Mouse (Mus musculus): ENCODE data around the gene S100a14. TPM values are rescaled to one million over a fixed set of nuclear protein-coding genes. Genes with fewer than 3 reads are reported as not detected.

S100a14 gene
- total RNA-seq, 2 experiments from 2014 or later = 0.74 TPM; not detected in 1

DNA sequence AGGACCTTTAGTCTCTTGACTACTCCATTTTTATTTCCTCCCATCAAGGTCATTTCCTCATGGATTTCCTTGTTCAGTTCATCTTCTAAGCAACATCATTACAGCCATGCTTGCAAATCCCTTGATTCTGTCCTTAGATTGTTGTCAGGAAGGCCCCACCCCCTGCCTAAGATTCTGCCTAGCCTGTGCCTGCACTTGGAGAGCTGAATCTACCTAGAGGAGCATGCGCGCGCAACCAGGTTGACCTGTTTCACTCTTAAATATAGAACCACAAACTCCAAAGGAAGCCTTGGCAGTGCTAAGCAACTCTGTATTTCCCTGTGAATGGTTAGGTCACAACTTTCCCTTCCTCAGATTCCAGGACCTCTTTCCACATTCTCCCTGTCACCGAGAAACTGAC lies 8.9 kb upstream of the S100a14 start:
- DNase-seq = no peak

DNA sequence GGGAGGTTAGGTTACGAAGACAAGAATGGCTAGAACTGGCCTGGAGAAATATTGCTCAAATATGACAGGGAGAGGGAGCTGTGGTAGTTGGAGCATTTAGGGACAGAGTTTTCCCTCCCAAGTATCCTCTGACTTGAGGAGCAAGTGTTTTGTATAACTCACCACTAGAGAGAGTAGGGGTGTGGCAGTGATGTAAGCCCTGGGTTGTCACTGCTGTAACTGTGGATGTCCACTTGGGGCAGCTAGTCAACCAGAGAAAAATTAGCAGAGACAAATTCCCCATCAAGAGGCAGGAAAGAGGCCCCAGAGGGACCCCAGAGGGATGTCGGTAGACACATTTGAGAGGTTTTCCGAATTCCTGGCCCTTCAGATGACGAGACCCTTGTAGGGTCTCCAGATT lies 1.2 kb upstream of the S100a14 start:
- peak; percentile 61 for DNase-seq

DNA sequence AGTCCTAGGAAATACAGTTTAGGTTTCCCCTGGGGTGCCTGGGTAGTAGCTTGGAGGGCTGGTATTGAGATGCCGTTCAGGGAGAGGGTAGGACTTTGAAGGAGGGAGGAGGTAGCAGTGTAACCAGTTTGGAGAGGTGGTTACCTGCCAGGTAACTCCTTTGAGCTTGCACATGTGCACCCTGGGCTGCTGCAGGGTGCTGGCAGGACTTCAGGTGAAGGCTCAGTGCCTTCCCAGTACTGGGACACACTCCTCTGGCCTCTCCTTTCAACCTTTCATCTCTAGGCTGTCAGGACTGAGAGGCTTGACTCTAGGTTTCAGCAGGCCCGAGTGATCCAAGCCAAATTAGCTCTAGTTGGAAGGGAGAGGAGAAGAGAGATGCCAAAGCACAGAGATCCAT lies 580 bp upstream of the S100a14 start:
- DNase-seq = no peak

DNA sequence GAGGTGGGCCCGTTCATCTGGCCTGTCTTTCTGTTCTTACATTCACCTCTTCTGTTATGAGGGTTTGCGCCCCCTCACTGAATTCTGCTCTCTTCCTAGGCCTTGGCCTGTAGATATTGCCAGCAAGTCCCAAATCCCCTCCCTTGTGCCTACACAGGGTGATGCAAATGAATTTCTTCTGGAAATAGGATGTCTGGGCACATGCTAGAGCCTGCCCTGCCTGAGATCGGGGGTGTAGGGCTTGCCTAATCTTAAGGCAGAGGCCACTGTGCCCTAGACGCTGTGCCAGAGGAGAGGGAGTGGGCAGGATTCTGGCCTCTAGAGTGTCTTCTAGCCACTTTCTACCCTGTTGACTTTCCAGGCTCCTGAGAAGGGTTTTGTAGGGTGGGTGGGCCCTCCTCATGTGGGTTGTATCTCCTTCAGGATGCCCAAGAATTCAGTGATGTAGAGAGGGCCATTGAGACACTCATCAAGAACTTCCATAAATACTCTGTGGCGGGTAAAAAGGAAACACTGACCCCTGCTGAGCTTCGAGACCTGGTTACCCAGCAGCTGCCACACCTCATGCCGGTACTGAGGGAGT lies 726 bp downstream of the S100a14 start:
- no peak for DNase-seq

DNA sequence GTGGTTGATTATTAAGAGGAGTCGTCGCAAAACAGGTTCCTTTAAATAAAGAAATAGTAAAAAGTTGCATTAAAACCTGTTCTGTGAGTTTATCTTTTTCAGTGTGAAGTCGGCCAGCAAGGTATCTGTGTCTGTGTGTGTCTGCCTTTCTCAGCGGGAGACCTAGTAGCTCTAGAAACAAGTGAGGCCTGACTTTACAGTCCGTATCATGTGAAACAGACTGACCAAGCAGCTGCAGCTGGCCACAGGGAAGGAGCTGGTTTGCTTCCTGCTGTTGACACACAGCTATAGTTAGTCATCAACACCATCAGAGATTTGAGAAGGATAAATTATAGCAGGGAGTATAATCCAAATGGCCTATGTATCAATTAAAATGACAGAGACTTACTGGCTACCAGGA lies 5.1 kb downstream of the S100a14 start:
- DNase-seq = no peak

DNA sequence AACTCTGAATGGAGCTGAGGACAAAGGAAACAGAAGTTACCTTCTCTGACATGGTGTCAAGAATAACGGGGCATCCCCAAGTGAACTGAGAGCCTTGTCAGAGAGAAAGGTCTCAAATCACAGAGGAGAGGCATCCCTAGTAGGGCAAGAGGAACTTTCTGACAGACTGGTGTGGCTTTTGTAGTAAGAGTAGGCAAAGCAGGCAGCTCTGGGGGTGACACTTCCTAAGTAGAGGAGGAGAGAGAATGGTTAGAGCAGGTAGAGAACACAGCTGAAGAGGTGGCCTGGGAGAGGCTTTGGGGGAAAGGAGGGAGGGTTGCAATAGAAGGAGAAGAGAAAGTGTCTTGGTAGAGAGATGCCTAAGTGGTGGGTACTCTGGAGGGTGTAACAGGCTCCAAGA lies 8.8 kb downstream of the S100a14 start:
- DNase-seq = no peak

DNA sequence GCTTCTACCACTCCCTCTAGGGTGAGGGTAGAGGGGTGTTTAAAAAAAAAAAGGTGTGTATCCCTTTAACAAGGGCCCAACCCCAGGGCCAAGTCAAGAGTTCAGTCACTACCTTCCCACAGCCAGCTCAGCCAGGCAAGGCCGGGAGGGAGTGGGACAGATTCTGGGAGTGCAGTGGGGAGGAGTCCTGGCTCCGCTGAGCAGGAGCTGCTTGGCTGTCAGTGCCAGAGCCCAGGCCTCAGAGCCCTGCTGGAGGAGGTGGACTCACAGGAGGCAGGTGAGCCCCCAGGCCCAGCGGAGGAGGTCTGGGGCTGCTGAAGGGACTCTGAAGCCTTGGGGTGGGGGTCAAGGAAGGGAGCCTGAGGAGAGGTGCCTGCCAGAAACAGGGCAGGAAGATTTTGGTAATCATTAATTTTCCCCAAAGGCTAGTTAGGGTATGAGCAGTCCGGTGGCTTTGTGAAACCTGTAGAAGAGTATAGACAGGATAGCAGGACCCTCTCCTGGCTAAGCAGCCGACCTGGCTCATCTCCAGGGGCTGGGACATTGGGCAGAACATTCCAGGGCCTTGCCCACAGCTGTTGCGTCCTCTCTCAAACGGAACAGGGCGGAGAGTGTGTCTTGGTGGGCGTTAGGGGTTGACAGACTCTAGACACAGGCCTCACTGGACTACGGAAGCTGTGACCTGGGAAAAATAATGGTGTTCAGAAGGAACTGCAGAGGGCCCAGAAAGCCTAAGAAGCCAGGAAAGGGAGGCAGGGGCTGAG lies 10.7 kb downstream of the S100a14 start, which contains the start of gene S100a16:
Gene S100a16, plus strand, starts transcription at position 114 of the 764 bp plus-strand sequence.
- DNase-seq = peak; percentile 84

DNA sequence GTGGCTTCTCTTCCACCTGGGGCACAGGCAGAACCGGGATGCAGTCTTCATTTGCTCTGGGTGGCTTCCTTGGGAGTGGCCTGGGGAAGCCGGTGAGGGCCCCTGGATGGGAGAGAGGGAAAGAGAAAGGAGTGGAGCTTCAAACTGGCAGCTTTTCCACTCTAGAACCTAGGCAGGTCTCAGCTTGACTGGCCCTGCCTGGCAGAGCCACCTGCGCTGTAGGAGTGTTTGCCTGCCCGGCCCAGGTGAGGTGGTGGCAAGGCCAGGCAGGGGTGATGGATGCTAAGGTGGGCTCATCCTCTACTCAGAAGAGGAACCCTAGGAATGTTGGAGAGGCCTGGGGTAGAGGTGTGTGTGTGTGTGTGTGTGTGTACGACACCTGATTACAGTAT lies 11.2 kb downstream of the S100a14 start:
- no peak for DNase-seq

DNA sequence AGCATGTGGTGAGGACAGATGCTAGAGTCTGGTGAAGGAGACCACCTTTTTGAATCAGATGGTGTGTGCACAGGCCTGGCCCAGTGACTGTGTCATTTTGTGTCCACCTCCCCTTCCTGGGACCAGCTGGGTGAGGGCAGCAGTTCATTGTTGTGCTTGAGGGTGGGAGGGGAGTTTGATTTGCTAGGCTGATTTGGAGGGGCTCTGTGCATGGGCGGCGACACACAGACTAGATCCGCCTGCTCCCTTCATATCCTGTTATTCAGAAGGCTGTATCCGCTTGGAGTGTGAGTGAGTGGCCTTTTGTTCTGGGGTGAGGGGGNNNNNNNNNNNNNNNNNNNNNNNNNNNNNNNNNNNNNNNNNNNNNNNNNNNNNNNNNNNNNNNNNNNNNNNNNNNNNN lies 14.2 kb downstream of the S100a14 start:
- peak; percentile 51 for DNase-seq

DNA sequence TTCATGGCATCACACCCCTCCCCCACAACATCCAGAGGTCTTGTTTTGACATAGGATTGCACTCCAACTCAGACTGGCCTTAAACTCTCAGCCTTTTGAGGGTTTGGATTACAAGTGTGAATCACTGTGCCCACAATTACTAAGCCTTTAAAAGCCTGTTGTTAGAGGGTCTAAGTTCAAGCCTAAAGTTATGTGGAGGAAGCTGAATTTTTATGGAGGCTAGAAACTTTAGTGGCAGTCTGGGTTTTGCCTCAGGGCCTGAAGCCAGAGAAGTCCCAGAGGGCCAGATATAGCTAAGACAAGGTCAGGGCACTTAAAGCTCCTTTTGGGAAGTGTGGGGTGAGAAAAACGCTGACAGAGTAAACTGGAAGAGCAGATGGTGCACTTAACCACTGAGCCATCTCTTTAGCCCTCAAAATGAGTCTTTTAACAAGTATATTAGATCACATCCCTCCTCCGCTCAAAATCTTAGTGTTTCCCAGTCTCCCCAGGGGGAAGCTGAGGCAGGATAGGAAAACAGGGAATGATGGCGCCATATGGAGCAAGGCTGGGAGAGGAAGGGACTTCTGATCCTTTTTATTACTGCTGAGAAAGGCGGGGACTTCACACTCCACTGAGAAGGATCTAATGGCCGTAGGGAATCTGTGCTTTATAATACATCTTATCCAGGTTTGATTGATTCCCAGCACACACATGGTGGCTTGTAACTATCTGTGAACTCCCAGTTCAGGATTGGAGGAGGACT lies 23.2 kb downstream of the S100a14 start:
- DNase-seq = peak; percentile 29

DNA sequence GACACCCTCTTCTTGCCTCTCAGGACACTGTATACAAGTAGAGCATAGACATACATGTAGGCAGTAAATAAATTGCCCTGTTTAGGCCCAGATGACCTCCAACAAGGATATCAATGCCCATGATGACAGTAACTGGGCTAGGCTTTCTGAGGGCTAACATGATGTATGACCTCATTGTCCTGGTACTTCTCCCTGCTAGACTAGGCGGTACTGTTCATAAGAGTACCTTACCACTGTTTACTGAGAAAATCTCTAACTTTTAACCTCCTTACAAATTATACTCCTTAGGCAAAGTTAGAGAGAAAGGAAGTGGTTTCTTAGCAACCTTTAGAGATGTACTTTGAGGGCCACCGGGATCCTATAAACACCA lies 23.8 kb downstream of the S100a14 start:
- no peak for DNase-seq

DNA sequence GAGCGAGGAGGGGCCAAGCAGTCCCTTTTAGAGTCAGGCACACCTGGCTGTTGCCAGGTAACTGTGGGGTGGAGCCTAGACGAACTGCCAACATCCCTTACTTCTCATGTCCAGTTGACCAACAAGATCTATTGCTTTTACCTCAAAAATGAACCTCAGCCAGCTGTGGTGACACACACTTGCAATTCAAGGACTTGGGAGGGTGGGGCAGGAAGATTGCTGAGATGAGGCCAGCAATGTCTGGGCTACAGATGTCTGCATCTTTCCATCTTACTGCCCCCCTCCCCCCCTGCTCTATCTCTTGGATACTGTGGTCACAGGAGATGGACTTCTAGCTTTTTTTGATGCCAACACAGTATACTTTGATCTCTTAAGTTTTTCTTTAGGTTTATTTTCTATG lies 25.6 kb downstream of the S100a14 start:
- no peak for DNase-seq

DNA sequence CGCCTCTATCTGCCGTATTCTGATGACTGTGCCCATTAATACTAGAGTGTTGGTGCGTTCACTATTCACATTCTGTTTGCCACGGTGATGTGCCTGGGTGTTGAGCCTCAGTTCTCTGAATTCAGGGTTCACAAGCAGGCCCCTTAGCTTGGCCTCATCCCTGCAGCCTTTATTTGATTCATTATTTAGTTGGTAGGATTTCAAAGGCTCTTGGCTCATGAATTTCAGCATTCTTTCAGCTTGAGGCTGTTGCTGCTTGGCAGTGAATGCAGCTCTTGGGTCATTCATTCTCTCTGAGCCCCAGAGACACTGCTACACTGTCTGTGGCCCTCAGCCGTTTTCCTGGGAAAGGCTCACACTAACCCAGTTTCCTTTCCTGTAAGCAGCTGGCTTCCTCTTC lies 29.3 kb downstream of the S100a14 start:
- peak; percentile 44 for DNase-seq

DNA sequence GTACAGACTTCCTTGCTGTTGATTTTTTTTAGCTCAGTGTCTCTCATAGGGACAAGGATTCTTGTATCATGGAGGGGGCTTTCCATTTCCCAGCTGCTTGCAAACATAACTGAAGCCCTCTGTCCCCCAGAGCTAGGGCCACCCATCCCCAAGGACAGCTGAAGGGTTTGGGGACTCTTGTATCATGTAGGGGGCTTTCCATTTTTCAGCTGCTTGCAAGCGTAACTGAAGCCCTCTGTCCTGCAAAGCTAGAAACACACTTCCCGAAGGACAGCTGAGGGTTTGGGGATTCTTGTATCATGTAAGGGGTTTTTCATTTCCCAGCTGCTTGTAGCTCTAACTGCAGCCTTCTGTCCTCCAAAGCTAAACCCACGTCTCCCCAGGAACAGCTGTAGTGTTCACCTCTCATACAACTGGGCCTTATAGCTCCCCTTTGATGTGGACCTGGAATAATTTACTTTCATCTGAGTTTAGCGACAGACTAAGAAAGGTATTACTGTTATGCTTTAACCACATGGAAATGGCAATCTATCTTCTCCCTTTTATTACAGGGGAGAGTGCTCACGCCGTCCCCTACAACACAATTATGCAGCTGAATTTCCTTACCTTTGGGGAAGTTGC lies 33.5 kb downstream of the S100a14 start, which contains the start of gene S100a3:
Gene S100a3, plus strand, starts transcription at position 571 of the 621 bp plus-strand sequence.
- no peak for DNase-seq

DNA sequence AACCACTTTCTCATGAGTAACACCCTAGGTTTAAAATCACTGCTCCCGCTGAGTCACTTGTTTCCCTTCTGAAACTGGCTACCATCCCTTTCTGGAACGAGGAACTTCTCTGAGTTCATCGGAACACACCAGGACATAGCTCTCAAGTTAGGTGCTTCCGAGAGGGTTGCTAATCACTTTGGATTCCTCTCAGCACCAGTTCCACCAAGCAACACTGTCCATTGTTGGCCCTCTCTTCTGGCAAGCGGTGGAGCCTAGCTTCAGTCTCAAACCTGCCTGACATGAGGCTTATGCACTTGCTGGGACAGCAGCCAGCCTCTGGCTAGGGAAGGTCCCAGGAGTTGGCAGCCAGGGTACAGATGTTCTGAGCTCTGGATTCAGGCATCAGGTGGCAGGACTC lies 48.0 kb downstream of the S100a14 start:
- no peak for DNase-seq

DNA sequence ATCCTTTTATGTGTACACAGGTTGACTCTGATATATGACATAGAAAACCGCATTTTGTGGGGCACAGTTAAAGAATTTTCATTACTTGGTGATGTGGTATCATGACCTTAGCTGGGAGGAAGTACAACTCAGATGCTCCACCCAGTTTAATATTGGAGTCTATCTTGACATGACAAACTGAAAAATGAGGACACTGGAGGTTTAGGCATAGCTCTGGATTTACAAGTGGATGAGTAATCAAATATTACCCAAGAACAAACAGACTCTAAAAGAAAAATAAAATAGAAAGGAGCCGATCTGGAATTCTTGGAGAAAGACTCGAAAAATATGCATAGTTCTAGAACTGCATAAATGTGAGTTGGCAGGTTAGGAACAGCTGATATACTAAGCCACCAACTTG lies 48.7 kb downstream of the S100a14 start:
- DNase-seq = no peak

DNA sequence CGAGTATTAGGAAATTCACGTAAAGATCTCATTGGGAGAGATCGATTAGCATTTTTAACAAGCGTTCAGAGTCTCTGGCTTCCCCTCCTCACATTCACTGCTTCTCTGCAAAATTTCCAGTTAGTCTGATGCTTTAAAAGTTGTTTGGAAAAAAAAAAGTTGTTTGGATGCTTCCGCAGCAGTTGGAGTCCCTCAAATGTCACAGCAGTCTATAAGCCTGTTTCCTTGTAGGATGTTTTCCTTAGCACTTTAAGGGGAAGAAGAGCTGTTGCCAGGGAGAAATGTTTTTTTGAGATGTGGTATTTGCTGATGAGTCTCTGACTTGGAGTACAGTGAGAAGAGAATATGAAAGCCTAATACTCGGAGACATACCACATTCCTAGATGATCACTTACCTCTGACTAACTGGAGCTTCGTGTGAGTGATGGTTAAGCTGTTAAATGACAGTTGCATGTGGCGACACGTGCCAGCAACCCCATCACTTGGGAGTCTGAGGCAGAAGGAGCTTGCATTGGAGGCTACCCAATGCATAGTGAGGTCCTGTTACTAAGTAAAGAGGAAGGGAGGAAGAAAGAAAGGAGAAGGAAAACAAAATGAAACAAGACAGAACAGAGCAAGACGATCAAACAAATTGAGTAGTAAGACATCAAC lies 49.8 kb downstream of the S100a14 start:
- DNase-seq = no peak

Other genes with a start within 250 kb of the S100a14 start
- 10 to 100 TPM; 59.5 to 62.0 TPM for gene Gatad2b, start 233.7 kb upstream of the S100a14 start, total RNA-seq (2021)
- 1 to 10 TPM; 3.4 to 3.9 TPM for gene Slc27a3, start 136.9 kb upstream of the S100a14 start, total RNA-seq (2021)
- 10 to 100 TPM; 24.1 to 28.6 TPM for gene Ints3, start 93.2 kb upstream of the S100a14 start, total RNA-seq (2021)
- gene Npr1, start 61.0 kb upstream of the S100a14 start, total RNA-seq (2021) = 10 to 100 TPM; 30.4 to 33.0 TPM
- gene Ilf2, start 50.7 kb upstream of the S100a14 start, total RNA-seq (2021) = 10 to 100 TPM; 69.0 to 74.2 TPM
- 10 to 100 TPM; 50.0 to 58.0 TPM for gene Snapin, start 35.8 kb upstream of the S100a14 start, total RNA-seq (2021)
- 100 to 1,000 TPM; 140 to 143 TPM for gene Chtop, start 17.4 kb upstream of the S100a14 start, total RNA-seq (2021)
- gene S100a1, start 12.5 kb upstream of the S100a14 start, total RNA-seq (2021) = 100 to 1,000 TPM; 282 to 313 TPM
- gene S100a13, start 12.4 kb upstream of the S100a14 start, total RNA-seq (2021) = 10 to 100 TPM; 34.2 to 37.9 TPM
- 100 to 1,000 TPM; 101 to 106 TPM for gene S100a16, start 10.4 kb downstream of the S100a14 start, total RNA-seq (2021)
- gene S100a3, start 33.7 kb downstream of the S100a14 start, total RNA-seq (2021) = not detected
- gene S100a2, start 63.4 kb downstream of the S100a14 start, total RNA-seq (2021) = not detected
- not detected for gene Gm42674, start 75.0 kb downstream of the S100a14 start, total RNA-seq (2021)
- gene S100a4, start 76.9 kb downstream of the S100a14 start, total RNA-seq (2021) = 1 to 10 TPM; 7.6 to 9.5 TPM
- not detected for gene S100a5, start 81.7 kb downstream of the S100a14 start, total RNA-seq (2021)
- gene S100a6, start 86.0 kb downstream of the S100a14 start, total RNA-seq (2021) = 10 to 100 TPM; 72.1 to 75.9 TPM
- gene S100a7a, start 127.2 kb downstream of the S100a14 start, total RNA-seq (2021) = not detected
- gene S100a8, start 142.1 kb downstream of the S100a14 start, total RNA-seq (2021) = 10 to 100 TPM in 1 of 2 experiments, 1 to 10 TPM in 1; 6.8 to 10.4 TPM
- 10 to 100 TPM in 1 of 2 experiments, 1 to 10 TPM in 1; 8.1 to 14.6 TPM for gene S100a9, start 168.9 kb downstream of the S100a14 start, total RNA-seq (2021)
- not detected for gene Pglyrp4, start 200.1 kb downstream of the S100a14 start, total RNA-seq (2021)

Measured in heart, postnatal 4 days (tissue).